Mouse (Mus musculus): ENCODE measurements at regions not wholly inside any gene's neighbourhood (a gene's known extent, or its start where the extent isn't known, plus 50 kb on each side); places are given as distances from the start of the nearest gene placed in this dataset.

- peak; percentile 6 for DNase-seq
These were observed 318.6 kb downstream of the Serpinb8 start for GRCm38 (mm10) chr1:107908236-107909063.

GRCm38 (mm10) chr1:107914671-107915590, 325.1 kb downstream of the Serpinb8 start:
- no peak for DNase-seq

- no peak for DNase-seq
These were observed 327.2 kb downstream of the Serpinb8 start for GRCm38 (mm10) chr1:107917037-107917436.

- no peak for DNase-seq
These were observed 351.9 kb downstream of the Serpinb8 start for GRCm38 (mm10) chr1:107941601-107942270.

GRCm38 (mm10) chr1:107946204-107946939, 356.6 kb downstream of the Serpinb8 start:
- DNase-seq, result no peak

- no peak for DNase-seq
These were observed 360.6 kb downstream of the Serpinb8 start for GRCm38 (mm10) chr1:107950396-107950795.

GRCm38 (mm10) chr1:107961009-107961408, 371.2 kb downstream of the Serpinb8 start:
- DNase-seq, result no peak

GRCm38 (mm10) chr1:107975626-107976335, 386.0 kb downstream of the Serpinb8 start:
- DNase-seq, result no peak

- DNase-seq, result peak; percentile 11
These were observed 387.9 kb downstream of the Serpinb8 start for GRCm38 (mm10) chr1:107977686-107978085.

GRCm38 (mm10) chr1:107978411-107978810, 388.6 kb downstream of the Serpinb8 start:
- DNase-seq, result no peak

- no peak for DNase-seq
These were observed 395.8 kb downstream of the Serpinb8 start for GRCm38 (mm10) chr1:107985646-107986045.

- no peak for DNase-seq
These were observed 398.3 kb downstream of the Serpinb8 start for GRCm38 (mm10) chr1:107988076-107988475.

GRCm38 (mm10) chr1:107993013-107993412, 403.2 kb downstream of the Serpinb8 start:
- no peak for DNase-seq

- DNase-seq, result no peak
These were observed 434.0 kb downstream of the Serpinb8 start for GRCm38 (mm10) chr1:108023721-108024353.

GRCm38 (mm10) chr1:108024705-108025104, 434.9 kb downstream of the Serpinb8 start:
- no peak for DNase-seq

GRCm38 (mm10) chr1:108026461-108026860, 436.7 kb downstream of the Serpinb8 start:
- DNase-seq, result no peak

- DNase-seq, result peak; percentile 42
These were observed 456.4 kb downstream of the Serpinb8 start for GRCm38 (mm10) chr1:108046194-108046593.

GRCm38 (mm10) chr1:108046857-108047714, 457.3 kb downstream of the Serpinb8 start:
- no peak for DNase-seq

GRCm38 (mm10) chr1:108094622-108095021, 504.8 kb downstream of the Serpinb8 start:
- DNase-seq, result no peak

- no peak for DNase-seq
These were observed 512.8 kb downstream of the Serpinb8 start for GRCm38 (mm10) chr1:108102607-108103006.

Data from adrenal gland, postnatal 10 days (tissue).